Mouse (Mus musculus): ENCODE data around the gene Ces2f.

DNA sequence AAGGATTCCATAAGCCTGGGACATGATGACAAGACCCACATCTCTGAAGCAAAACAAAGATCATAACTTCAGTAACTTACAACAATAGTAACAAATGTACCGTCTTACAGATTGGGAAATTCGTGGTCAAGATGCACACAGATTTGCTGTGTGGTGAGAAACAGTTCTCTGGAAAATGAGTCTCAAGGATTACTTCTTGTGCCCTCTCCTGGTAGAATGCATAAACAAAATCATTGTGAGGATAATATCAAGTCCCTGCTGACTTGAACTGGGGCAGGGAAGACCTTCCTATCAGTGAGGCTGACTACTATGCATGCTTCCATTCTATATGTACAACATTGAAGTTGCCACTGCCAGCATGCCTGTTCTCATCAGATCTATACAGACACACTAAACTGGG lies 45.4 kb upstream of the Ces2f start:
- TF ChIP-seq CTCF (IDR thresholded peaks at IDR 0.05; ENCODE audit: insufficient read depth, low read depth, low read length), result no peak
- TF ChIP-seq POLR2A (IDR thresholded peaks at IDR 0.05; ENCODE audit: insufficient read depth, low read depth, low read length), result no peak

Measured in olfactory bulb, adult 2 months (tissue).